Mouse (Mus musculus): ENCODE measurements at regions not wholly inside any gene's neighbourhood (a gene's known extent, or its start where the extent isn't known, plus 50 kb on each side); places are given as distances from the start of the nearest gene placed in this dataset.

DNA sequence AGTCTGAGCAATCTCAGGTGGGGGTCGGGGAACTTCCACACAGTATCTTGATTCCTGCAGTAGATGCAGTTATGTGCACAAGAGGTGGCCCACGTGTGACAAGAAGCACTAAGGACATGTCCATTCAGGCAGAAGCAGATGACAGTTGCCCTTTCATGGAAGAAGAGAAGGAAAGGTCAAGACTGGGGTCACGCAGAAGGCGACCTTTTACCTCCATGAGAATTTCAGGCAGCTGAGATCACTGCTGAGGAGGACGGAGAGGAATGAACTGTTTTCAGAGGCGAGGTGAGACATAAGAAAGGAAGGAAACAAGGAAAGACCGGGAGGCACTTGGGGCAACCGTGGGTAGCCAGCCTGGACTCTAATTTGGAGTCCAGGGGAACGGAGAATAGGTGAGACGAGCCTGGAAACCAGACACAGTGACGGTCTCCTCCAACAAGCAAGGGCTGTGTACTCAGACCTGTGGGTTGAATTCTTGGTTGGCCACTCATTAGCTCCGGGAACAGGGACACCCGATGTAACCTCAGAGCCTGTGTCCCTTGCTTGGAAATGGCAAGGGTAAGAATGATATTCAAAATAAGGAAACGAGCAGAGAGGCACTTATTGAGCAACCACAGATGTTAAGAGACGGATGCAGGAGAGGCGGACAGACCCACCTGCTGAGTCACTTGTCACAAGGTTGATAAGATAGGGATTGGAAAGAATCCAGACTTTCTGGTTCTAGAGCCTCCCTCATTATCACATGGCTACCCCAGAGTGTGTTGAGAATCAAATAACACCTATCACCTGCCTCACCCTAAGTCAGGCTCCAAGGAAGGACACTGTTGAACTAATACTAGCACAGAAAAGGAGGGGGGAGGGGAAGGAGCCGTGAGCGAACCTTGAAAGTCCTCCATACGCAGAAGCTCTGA is 121.4 kb upstream of the Adgrl2 start:
- Histone ChIP-seq H3K4me3 (ENCODE audit: insufficient read depth, low read length) (no peak overlapping the region), H3K27ac (ENCODE audit: insufficient read depth, low read length) (no peak overlapping the region), H3K4me1 (ENCODE audit: control insufficient read depth, insufficient read depth, low read length) (peaks cover 2% of the 10 kb centered on the region; the same call in 1 of the 2 replicates)
- TF ChIP-seq CTCF (IDR thresholded peaks at IDR 0.05; ENCODE audit: extremely low read depth, insufficient read depth, low read length): no peak
- TF ChIP-seq POLR2A (IDR thresholded peaks at IDR 0.05; ENCODE audit: extremely low read depth, insufficient read depth, low read length): no peak

DNA sequence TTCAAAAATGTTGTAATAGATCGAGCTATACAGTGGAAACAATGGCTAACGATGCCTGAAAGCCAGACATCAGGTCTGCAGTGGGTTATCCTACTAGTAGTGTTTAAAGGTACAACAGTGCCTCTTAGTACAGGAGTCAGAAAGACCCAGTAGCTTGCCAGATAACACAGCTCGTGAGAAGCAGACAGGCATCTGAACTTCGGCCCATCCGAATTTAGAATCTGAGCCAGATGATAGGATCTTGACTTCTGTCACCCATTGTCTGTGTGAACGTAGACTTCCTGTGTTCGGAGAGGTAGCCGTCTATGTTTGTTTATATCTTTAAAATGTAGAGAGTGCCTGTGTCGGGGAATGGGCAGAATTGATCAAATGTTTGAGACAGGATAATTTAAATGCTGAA is 120.5 kb upstream of the Adgrl2 start:
- Histone ChIP-seq H3K4me1 (ENCODE audit: control insufficient read depth, insufficient read depth, low read length) (peaks cover 2% of the 10 kb centered on the region; the same call in 1 of the 2 replicates), H3K4me3 (ENCODE audit: insufficient read depth, low read length) (no peak overlapping the region), H3K27ac (ENCODE audit: insufficient read depth, low read length) (no peak overlapping the region)
- TF ChIP-seq POLR2A (IDR thresholded peaks at IDR 0.05; ENCODE audit: extremely low read depth, insufficient read depth, low read length) (no peak), CTCF (IDR thresholded peaks at IDR 0.05; ENCODE audit: extremely low read depth, insufficient read depth, low read length) (no peak)

- TF ChIP-seq CTCF (IDR thresholded peaks at IDR 0.05; ENCODE audit: extremely low read depth, insufficient read depth, low read length) (no peak), POLR2A (IDR thresholded peaks at IDR 0.05; ENCODE audit: extremely low read depth, insufficient read depth, low read length) (no peak)
- H3K4me1 ChIP-seq (ENCODE audit: control insufficient read depth, insufficient read depth, low read length): no peaks in the 10 kb centered on the region
- H3K27ac ChIP-seq (ENCODE audit: insufficient read depth, low read length): no peak overlapping the region
- no peak overlapping the region for H3K4me3 ChIP-seq (ENCODE audit: insufficient read depth, low read length)
These were observed 115.5 kb upstream of the Adgrl2 start for GRCm38 (mm10) chr3:149105709-149106450.

DNA sequence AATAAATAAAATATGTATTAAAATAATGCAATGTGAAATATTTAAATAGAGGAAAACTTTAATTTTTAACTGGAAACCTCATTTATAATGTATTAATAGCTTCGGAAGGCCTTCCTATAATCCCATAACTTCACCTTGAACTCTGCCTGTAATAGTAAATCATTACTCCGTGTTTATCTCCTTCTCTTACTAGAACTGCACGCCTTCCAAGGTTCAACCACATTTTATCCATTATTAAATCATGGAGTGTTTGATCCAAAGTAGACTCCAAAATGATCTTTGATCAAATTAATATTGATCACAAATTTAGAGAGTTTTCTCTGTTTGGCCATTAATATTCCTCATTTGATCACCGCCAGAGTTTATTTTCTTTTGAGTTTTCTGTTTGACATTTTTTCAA is 114.8 kb upstream of the Adgrl2 start:
- no peak overlapping the region for H3K4me3 ChIP-seq (ENCODE audit: insufficient read depth, low read length)
- no peak overlapping the region for H3K27ac ChIP-seq (ENCODE audit: insufficient read depth, low read length)
- no peaks in the 10 kb centered on the region for H3K4me1 ChIP-seq (ENCODE audit: control insufficient read depth, insufficient read depth, low read length)
- TF ChIP-seq CTCF (IDR thresholded peaks at IDR 0.05; ENCODE audit: extremely low read depth, insufficient read depth, low read length) (no peak), POLR2A (IDR thresholded peaks at IDR 0.05; ENCODE audit: extremely low read depth, insufficient read depth, low read length) (no peak)

- H3K4me1 ChIP-seq (ENCODE audit: control insufficient read depth, insufficient read depth, low read length): no peaks in the 10 kb centered on the region
- H3K4me3 ChIP-seq (ENCODE audit: insufficient read depth, low read length): no peak overlapping the region
- TF ChIP-seq CTCF (IDR thresholded peaks at IDR 0.05; ENCODE audit: extremely low read depth, insufficient read depth, low read length) (no peak), POLR2A (IDR thresholded peaks at IDR 0.05; ENCODE audit: extremely low read depth, insufficient read depth, low read length) (no peak)
- no peak overlapping the region for H3K27ac ChIP-seq (ENCODE audit: insufficient read depth, low read length)
These were observed 113.7 kb upstream of the Adgrl2 start for GRCm38 (mm10) chr3:149104080-149104479.

- H3K4me3 ChIP-seq (ENCODE audit: insufficient read depth, low read length): no peak overlapping the region
- TF ChIP-seq CTCF (IDR thresholded peaks at IDR 0.05; ENCODE audit: extremely low read depth, insufficient read depth, low read length) (no peak), POLR2A (IDR thresholded peaks at IDR 0.05; ENCODE audit: extremely low read depth, insufficient read depth, low read length) (no peak)
- H3K27ac ChIP-seq (ENCODE audit: insufficient read depth, low read length): no peak overlapping the region
- no peaks in the 10 kb centered on the region for H3K4me1 ChIP-seq (ENCODE audit: control insufficient read depth, insufficient read depth, low read length)
These were observed 113.1 kb upstream of the Adgrl2 start for GRCm38 (mm10) chr3:149103469-149103868.

DNA sequence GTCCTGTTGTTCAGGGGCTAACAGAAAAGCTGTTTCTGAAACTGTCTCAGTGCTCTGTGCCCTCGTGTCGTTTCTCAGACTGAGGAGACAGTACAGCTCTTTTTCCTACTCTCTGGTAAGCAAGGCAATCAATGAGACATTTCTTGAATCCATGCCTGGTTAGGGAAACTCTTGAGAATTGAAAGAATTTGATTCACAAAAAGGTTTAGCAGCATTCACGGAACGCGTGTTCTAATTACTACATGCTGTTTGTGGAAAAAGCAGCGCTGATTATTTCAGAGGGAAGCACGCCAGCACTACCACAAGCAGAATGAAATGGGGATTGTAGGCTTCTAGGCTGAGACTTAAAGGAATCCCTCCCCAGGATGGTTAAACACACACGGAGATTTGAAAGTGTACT is 112.5 kb upstream of the Adgrl2 start:
- no peak overlapping the region for H3K4me3 ChIP-seq (ENCODE audit: insufficient read depth, low read length)
- H3K4me1 ChIP-seq (ENCODE audit: control insufficient read depth, insufficient read depth, low read length): no peaks in the 10 kb centered on the region
- no peak overlapping the region for H3K27ac ChIP-seq (ENCODE audit: insufficient read depth, low read length)
- TF ChIP-seq CTCF (IDR thresholded peaks at IDR 0.05; ENCODE audit: extremely low read depth, insufficient read depth, low read length) (no peak), POLR2A (IDR thresholded peaks at IDR 0.05; ENCODE audit: extremely low read depth, insufficient read depth, low read length) (no peak)

DNA sequence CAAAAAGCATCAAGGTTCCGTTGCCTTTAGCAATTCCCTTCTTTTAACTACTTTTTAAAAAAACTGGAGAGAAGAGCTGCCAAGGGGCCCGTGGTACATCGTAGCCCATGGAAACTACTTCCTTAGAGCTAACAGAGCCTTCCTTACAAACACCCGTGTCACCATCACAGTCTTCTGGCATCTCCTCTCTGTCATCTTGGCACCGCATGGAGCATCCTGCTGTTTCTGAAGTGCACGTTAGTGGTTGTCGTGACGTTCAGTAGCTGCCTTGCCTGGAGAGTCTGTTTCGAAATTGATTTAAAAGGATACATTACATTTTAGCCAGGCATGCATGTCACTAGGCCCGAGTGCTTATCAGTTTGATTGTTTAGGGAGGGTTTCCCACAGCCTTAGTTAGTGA is 111.4 kb upstream of the Adgrl2 start:
- no peak overlapping the region for H3K27ac ChIP-seq (ENCODE audit: insufficient read depth, low read length)
- H3K4me3 ChIP-seq (ENCODE audit: insufficient read depth, low read length): no peak overlapping the region
- no peaks in the 10 kb centered on the region for H3K4me1 ChIP-seq (ENCODE audit: control insufficient read depth, insufficient read depth, low read length)
- TF ChIP-seq CTCF (IDR thresholded peaks at IDR 0.05; ENCODE audit: extremely low read depth, insufficient read depth, low read length): no peak
- no peak for TF ChIP-seq POLR2A (IDR thresholded peaks at IDR 0.05; ENCODE audit: extremely low read depth, insufficient read depth, low read length)

GRCm38 (mm10) chr3:149098764-149099163 is 108.4 kb upstream of the Adgrl2 start:
- no peak overlapping the region for H3K4me3 ChIP-seq (ENCODE audit: insufficient read depth, low read length)
- no peak for TF ChIP-seq CTCF (IDR thresholded peaks at IDR 0.05; ENCODE audit: extremely low read depth, insufficient read depth, low read length)
- no peak overlapping the region for H3K27ac ChIP-seq (ENCODE audit: insufficient read depth, low read length)
- H3K4me1 ChIP-seq (ENCODE audit: control insufficient read depth, insufficient read depth, low read length): no peaks in the 10 kb centered on the region

DNA sequence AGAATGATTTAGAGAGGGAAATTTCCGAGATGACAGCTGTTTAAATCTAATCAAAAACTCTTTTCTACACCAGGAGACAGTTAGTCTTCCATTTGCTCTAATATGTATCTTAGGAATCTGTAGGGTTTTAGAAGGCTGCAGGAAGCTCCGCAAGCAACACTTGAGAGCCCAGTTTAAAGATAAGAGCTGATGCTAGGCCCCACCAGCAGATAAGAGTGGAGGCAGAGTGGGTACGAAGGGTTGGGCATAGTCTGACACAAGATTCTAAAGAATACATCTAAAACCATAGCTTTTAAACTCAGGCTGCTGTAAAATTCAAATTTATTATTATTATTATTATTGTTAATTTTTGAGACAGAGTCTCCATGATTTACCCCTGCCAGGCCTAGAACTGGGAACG is 106.7 kb upstream of the Adgrl2 start:
- Histone ChIP-seq H3K27ac (ENCODE audit: insufficient read depth, low read length) (no peak overlapping the region), H3K4me1 (ENCODE audit: control insufficient read depth, insufficient read depth, low read length) (no peaks in the 10 kb centered on the region), H3K4me3 (ENCODE audit: insufficient read depth, low read length) (no peak overlapping the region)
- TF ChIP-seq POLR2A (IDR thresholded peaks at IDR 0.05; ENCODE audit: extremely low read depth, insufficient read depth, low read length) (no peak), CTCF (IDR thresholded peaks at IDR 0.05; ENCODE audit: extremely low read depth, insufficient read depth, low read length) (no peak)

Data from cortical plate, adult 2 months (tissue).